Mouse (Mus musculus) cerebellum, adult 2 months (tissue): ENCODE measurements around the gene Znrf3.

ENCODE experiments used
- CTCF ChIP-seq: fragments of 200-500 bp; IDR thresholded peaks from 2 replicates; pipeline ENCODE4 v1.5.1; 2011; ENCODE audit warnings: low read depth, mild to moderate bottlenecking, control low read depth, low read length, moderate library complexity, borderline replicate concordance; ENCODE audit not compliant: insufficient read depth
- POLR2A ChIP-seq: fragments of 200-500 bp; IDR thresholded peaks from 2 replicates; pipeline ENCODE4 v1.6.1; 2011; ENCODE audit warnings: low read length, control low read depth, borderline replicate concordance; ENCODE audit not compliant: insufficient read depth

GRCm38 (mm10) chr11:5423000-5423399 is 21.6 kb downstream of the Znrf3 start:
- no peak for TF ChIP-seq CTCF
- TF ChIP-seq POLR2A: no peak
